Mouse (Mus musculus) limb, embryonic 13.5 days (tissue): ENCODE measurements around the gene Trim34b. TPM values are rescaled to one million over a fixed set of nuclear protein-coding genes. Genes with fewer than 3 reads are reported as not detected.

ENCODE experiments used
- ATAC-seq: fragments of 200-750 bp; cut with Nextera tagmentation; 2 replicates; pipeline ENCODE4 v1.8.0; 2017; ENCODE audit warnings: low read depth, moderate number of reproducible peaks, moderate TSS enrichment; ENCODE audit not compliant: low FRiP score
- H3K27ac ChIP-seq: fragments of 300-500 bp; sonication (generic); 2 replicates; pipeline ENCODE4 v1.5.1; 2015; ENCODE audit warnings: inconsistent platforms, mild to moderate bottlenecking, moderate library complexity
- H3K27me3 ChIP-seq: fragments of 300-500 bp; sonication (generic); 2 replicates; pipeline ENCODE4 v1.6.1; 2015; ENCODE audit warnings: mild to moderate bottlenecking, inconsistent platforms
- H3K36me3 ChIP-seq: fragments of 300-500 bp; sonication (generic); 2 replicates; pipeline ENCODE4 v1.6.1; 2015; ENCODE audit warnings: inconsistent platforms, mild to moderate bottlenecking, moderate library complexity
- H3K4me1 ChIP-seq: fragments of 300-500 bp; sonication (generic); 2 replicates; pipeline ENCODE4 v1.6.1; 2015; ENCODE audit warnings: inconsistent platforms
- H3K4me2 ChIP-seq: fragments of 300-500 bp; sonication (generic); replicated peaks from 2 replicates; pipeline ENCODE4 v1.6.1; 2015; ENCODE audit warnings: inconsistent platforms, mild to moderate bottlenecking, moderate library complexity
- H3K4me3 ChIP-seq: fragments of 300-500 bp; sonication (generic); 2 replicates; pipeline ENCODE4 v1.5.1; 2015; ENCODE audit warnings: moderate library complexity, mild to moderate bottlenecking, inconsistent platforms
- H3K9ac ChIP-seq: fragments of 300-500 bp; sonication (generic); 2 replicates; pipeline ENCODE4 v1.6.1; 2015; ENCODE audit warnings: mild to moderate bottlenecking, inconsistent platforms
- H3K9me3 ChIP-seq: fragments of 300-500 bp; sonication (generic); 2 replicates; pipeline ENCODE4 v1.6.1; 2016; ENCODE audit warnings: inconsistent platforms
- WGBS: fragments of 180-500 bp; shearing (Covaris S2); methylation state at CpG from one replicate; pipeline ENCODE4 v1.1.7; 2015; 5-methylcytosine and 5-hydroxymethylcytosine counted together
- polyA plus RNA-seq: library from polyadenylated mRNA; unstranded; fragments of >200 nt; fragmentation: Nextera tagmentation; extraction: Ambion mirVana; gene quantifications from 2 replicates; pipeline ENCODE4 v1.2.1, GENCODE M21; 2015

The Trim34b gene
- polyA plus RNA-seq, 1 experiment from 2014 or later, result 0.17 TPM

DNA sequence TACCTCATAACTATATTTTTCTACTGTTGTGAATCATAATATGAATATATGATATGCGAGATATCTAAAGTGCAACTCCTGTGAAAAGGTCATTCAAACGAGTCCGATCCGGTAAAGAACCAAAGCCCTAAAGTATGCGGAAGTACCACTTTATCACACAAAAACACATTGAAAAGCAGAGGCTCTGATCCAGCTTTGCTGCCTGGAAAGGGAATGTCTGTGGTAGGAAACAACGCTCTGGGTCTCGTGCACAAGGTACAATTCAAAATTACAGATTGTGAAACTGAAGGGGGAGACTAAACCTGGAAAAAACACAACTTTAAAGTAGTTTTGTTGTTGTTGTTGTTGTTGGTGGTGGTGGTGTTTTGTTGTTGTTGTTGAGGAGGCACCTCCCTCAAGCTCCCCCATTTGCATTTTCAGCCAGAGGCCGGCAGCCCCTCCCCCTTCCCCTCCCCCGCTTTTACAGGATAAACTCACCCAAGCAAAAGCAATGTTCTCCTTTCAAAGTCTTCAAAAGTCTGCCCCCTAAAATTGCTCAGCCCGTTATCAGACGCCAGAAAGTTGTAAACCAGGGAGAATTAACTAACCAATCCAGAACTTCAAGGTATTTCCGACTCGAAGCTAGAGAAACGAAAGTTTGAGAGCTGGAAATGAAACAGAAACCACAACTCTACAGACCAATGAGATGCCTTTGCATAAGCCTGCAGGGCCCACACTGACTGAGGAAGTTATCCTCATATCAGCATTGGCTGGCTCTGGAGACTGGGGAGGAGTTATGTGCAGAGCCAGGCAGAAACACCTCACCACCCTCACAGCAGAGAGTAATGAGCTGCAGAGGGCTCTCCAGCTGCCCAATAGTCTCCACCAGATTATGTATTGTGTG is 23.7 kb downstream of the Trim34b start, which contains the start of gene Trim12c:
TSS of gene Trim12c (minus strand) at position 646 of the 883 bp plus-strand sequence.
- Histone ChIP-seq H3K27ac (no peak within 1 kb of the TSS; the same call in 1 of the 2 replicates), H3K9ac (peak within 1 kb of the TSS; percentile 56), H3K4me1 (0 out of 2 replicates have a peak, but pooled peaks cover 3% of the 10 kb centered on the region), H3K36me3 (no peaks in the 10 kb centered on the region), H3K9me3 (no peaks in the 10 kb centered on the region), H3K27me3 (no peaks in the 10 kb centered on the region), H3K4me2 (peak within 1 kb of the TSS; percentile 66), H3K4me3 (peak within 1 kb of the TSS; percentile 46)
- peak; percentile 100 for ATAC-seq
- 5% methylated on average over 13 of the region's 14 CpGs for WGBS

- 66% methylated on average over 2 of the region's 2 CpGs for WGBS
- Histone ChIP-seq H3K9me3 (no peaks in the 10 kb centered on the region), H3K36me3 (no peaks in the 10 kb centered on the region), H3K27ac (no peak overlapping the region; the same call in 1 of the 2 replicates), H3K4me1 (0 out of 2 replicates have a peak, but pooled peaks cover 3% of the 10 kb centered on the region), H3K4me2 (peak overlapping the region; percentile 66), H3K9ac (no peak overlapping the region), H3K27me3 (no peaks in the 10 kb centered on the region), H3K4me3 (peak overlapping the region; percentile 46)
- no peak; the same call in 1 of the 2 replicates for ATAC-seq
Measured at GRCm38 (mm10) chr7:104353600-104353967, 24.3 kb downstream of the Trim34b start.

- H3K9ac ChIP-seq, result no peak overlapping the region
- ATAC-seq, result no peak
- H3K4me3 ChIP-seq, result no peak overlapping the region
- H3K4me1 ChIP-seq, result no peaks in the 10 kb centered on the region
- no peaks in the 10 kb centered on the region for H3K36me3 ChIP-seq
- H3K27me3 ChIP-seq, result no peaks in the 10 kb centered on the region
- no peak overlapping the region for H3K4me2 ChIP-seq
- no peak overlapping the region for H3K27ac ChIP-seq
- no peaks in the 10 kb centered on the region for H3K9me3 ChIP-seq
Measured at GRCm38 (mm10) chr7:104366339-104366738, 37.1 kb downstream of the Trim34b start.

- no peak for ATAC-seq
- Histone ChIP-seq H3K4me1 (no peaks in the 10 kb centered on the region), H3K9ac (no peak within 1 kb of the TSS), H3K9me3 (no peaks in the 10 kb centered on the region), H3K27me3 (no peaks in the 10 kb centered on the region), H3K4me2 (no peak within 1 kb of the TSS), H3K4me3 (no peak within 1 kb of the TSS), H3K27ac (no peak within 1 kb of the TSS), H3K36me3 (no peaks in the 10 kb centered on the region)
- 52% methylated on average over 1 of the region's 1 CpGs for WGBS
Measured at GRCm38 (mm10) chr7:104369736-104370414, 40.6 kb downstream of the Trim34b start, which contains the start of gene Trim30b. Trim30b (minus strand) TSS chr7:104369884.

Other genes starting within 250 kb of the Trim34b start
- gene Olfr645, start 244.0 kb upstream of the Trim34b start, polyA plus RNA-seq, result not detected in 2 replicates
- not detected in 2 replicates for gene Olfr646, start 224.6 kb upstream of the Trim34b start, polyA plus RNA-seq
- not detected in 2 replicates for gene Ubqln5, start 199.6 kb upstream of the Trim34b start, polyA plus RNA-seq
- gene Olfr643, start 192.1 kb upstream of the Trim34b start, polyA plus RNA-seq, result not detected in 2 replicates
- gene Ubqln3, start 186.2 kb upstream of the Trim34b start, polyA plus RNA-seq, result not detected in 2 replicates
- gene Ubqlnl, start 178.9 kb upstream of the Trim34b start, polyA plus RNA-seq, result not detected in 2 replicates
- gene Olfm5, start 164.6 kb upstream of the Trim34b start, polyA plus RNA-seq, result not detected in 2 replicates
- 0.13 and 0.22 TPM in 2 replicates for gene Olfr648, start 146.1 kb upstream of the Trim34b start, polyA plus RNA-seq
- gene Olfr649, start 133.5 kb upstream of the Trim34b start, polyA plus RNA-seq, result not detected in 2 replicates
- gene Trim6, start 110.7 kb upstream of the Trim34b start, polyA plus RNA-seq, result 1.1 and 1.4 TPM in 2 replicates
- 1.4 TPM in 2 replicates for gene Trim34a, start 85.0 kb upstream of the Trim34b start, polyA plus RNA-seq
- 0.10 and 0.41 TPM in 2 replicates for gene Trim5, start 41.4 kb upstream of the Trim34b start, polyA plus RNA-seq
- gene Trim12a, start 14.0 kb upstream of the Trim34b start, polyA plus RNA-seq, result 6.1 and 7.1 TPM in 2 replicates
- 2.4 and 2.7 TPM in 2 replicates for gene Trim12c, start 23.9 kb downstream of the Trim34b start, polyA plus RNA-seq
- 0.05 TPM in 1 of 2 replicates, not detected in the other for gene Trim30b, start 40.4 kb downstream of the Trim34b start, polyA plus RNA-seq
- 0.22 TPM in 1 of 2 replicates, not detected in the other for gene Trim30c, start 71.4 kb downstream of the Trim34b start, polyA plus RNA-seq
- gene Trim30a, start 135.7 kb downstream of the Trim34b start, polyA plus RNA-seq, result 1.0 and 1.2 TPM in 2 replicates
- gene Trim30d, start 178.4 kb downstream of the Trim34b start, polyA plus RNA-seq, result 0.31 and 0.36 TPM in 2 replicates
- gene Olfr651, start 220.7 kb downstream of the Trim34b start, polyA plus RNA-seq, result not detected in 2 replicates
- not detected in 2 replicates for gene Olfr652, start 231.4 kb downstream of the Trim34b start, polyA plus RNA-seq
- not detected in 2 replicates for gene Olfr653, start 247.8 kb downstream of the Trim34b start, polyA plus RNA-seq